Mouse (Mus musculus) hindbrain, embryonic 14.5 days (tissue): ENCODE measurements at regions not wholly inside any gene's neighbourhood (a gene's known extent, or its start where the extent isn't known, plus 50 kb on each side); places are given as distances from the start of the nearest gene placed in this dataset.

Source experiments
- ATAC-seq: fragments of 200-750 bp; cut with Nextera tagmentation; 2 replicates; pipeline ENCODE4 v1.8.0; 2017; ENCODE audit warnings: moderate number of reproducible peaks, mild to moderate bottlenecking, moderate TSS enrichment, moderate library complexity; ENCODE audit not compliant: low FRiP score
- DNase-seq: peaks from one replicate; pipeline ENCODE4 v3.0.0-alpha.2; 2015; ENCODE audit warnings: low spot score
- H3K27ac ChIP-seq: fragments of 300-500 bp; sonication (generic); 2 replicates; pipeline ENCODE4 v1.5.1; 2014; ENCODE audit warnings: mild to moderate bottlenecking, moderate library complexity
- H3K27me3 ChIP-seq: fragments of 300-500 bp; sonication (generic); 2 replicates; pipeline ENCODE4 v1.6.1; 2014; ENCODE audit warnings: mild to moderate bottlenecking, low read length, mixed read lengths; ENCODE audit not compliant: control insufficient read depth, insufficient read depth
- H3K36me3 ChIP-seq: fragments of 300-500 bp; sonication (generic); replicated peaks from 2 replicates; pipeline ENCODE4 v1.6.1; 2014; ENCODE audit not compliant: control insufficient read depth, insufficient read depth
- H3K4me1 ChIP-seq: fragments of 300-500 bp; sonication (generic); replicated peaks from 2 replicates; pipeline ENCODE4 v1.6.1; 2014; ENCODE audit warnings: antibody characterized with exemption, low read length, mixed read lengths; ENCODE audit not compliant: control insufficient read depth, insufficient read depth
- H3K4me2 ChIP-seq: fragments of 300-500 bp; sonication (generic); replicated peaks from 2 replicates; pipeline ENCODE4 v1.6.1; 2014; ENCODE audit warnings: mild to moderate bottlenecking, moderate library complexity
- H3K4me3 ChIP-seq: fragments of 300-500 bp; sonication (generic); replicated peaks from 2 replicates; pipeline ENCODE4 v1.5.1; 2014; ENCODE audit warnings: mild to moderate bottlenecking, low read length
- H3K9ac ChIP-seq: fragments of 300-500 bp; sonication (generic); 2 replicates; pipeline ENCODE4 v1.6.1; 2014
- H3K9me3 ChIP-seq: fragments of 300-500 bp; sonication (generic); 2 replicates; pipeline ENCODE4 v1.6.1; 2016; ENCODE audit warnings: low read length; ENCODE audit not compliant: control insufficient read depth
- WGBS: fragments of 180-500 bp; shearing (Covaris S2); extraction: QIAGEN DNeasy Blood & Tissue Kit; methylation state at CpG from one replicate; pipeline ENCODE4 v1.1.7; 2014; 5-methylcytosine and 5-hydroxymethylcytosine counted together

DNA sequence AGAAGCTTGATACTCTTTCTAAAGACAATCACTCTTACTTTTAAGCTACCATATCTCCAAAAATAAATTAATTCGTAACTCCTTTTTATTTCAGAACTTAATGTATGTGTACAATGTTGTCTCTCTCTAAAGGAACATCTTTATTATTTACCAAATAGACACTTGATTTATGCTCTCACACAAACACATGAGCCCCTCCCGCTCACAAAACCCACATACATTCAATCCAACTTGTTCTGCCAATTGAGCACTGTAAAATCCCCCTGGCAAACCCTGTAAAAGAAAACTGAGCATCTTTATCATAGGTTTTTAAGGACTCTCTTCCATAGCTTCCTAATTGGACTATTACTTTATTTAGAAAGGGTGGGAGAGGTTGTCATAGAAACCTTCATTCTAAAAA lies 812.5 kb downstream of the Phf3 start:
- Histone ChIP-seq H3K27ac (no peak overlapping the region), H3K4me2 (no peak overlapping the region), H3K9me3 (no peaks in the 10 kb centered on the region), H3K36me3 (no peaks in the 10 kb centered on the region), H3K4me3 (no peak overlapping the region), H3K4me1 (no peaks in the 10 kb centered on the region), H3K9ac (no peak overlapping the region), H3K27me3 (no peaks in the 10 kb centered on the region)
- peak; percentile 34; the same call in 1 of the 2 replicates for ATAC-seq
- no peak for DNase-seq
- 64% methylated on average over 2 of the region's 2 CpGs for WGBS

DNA sequence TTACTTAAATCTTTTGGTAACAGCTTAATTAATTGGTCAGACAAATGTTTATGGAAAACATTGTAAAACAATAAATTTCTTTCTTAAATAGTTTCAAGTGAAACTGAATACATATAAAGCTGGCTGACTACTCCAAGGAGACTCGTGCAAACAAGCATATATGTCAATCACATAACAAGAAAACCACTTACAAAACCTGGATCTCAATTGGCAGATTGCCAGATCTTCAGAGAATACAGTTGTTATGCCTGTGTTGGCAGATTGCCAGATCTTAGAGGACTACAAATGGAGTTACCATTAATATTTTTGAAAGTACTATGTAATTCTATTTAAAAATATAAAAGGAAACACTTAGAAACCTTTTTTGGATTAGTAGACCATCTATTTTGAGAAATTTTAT lies 812.9 kb downstream of the Phf3 start:
- Histone ChIP-seq H3K27ac (no peak overlapping the region), H3K4me1 (no peaks in the 10 kb centered on the region), H3K4me3 (no peak overlapping the region), H3K9me3 (no peaks in the 10 kb centered on the region), H3K36me3 (no peaks in the 10 kb centered on the region), H3K4me2 (no peak overlapping the region), H3K27me3 (no peaks in the 10 kb centered on the region), H3K9ac (no peak overlapping the region)
- peak; percentile 86 for ATAC-seq
- DNase-seq: peak; percentile 81
- WGBS: 9% methylated on average over 1 of the region's 1 CpGs

DNA sequence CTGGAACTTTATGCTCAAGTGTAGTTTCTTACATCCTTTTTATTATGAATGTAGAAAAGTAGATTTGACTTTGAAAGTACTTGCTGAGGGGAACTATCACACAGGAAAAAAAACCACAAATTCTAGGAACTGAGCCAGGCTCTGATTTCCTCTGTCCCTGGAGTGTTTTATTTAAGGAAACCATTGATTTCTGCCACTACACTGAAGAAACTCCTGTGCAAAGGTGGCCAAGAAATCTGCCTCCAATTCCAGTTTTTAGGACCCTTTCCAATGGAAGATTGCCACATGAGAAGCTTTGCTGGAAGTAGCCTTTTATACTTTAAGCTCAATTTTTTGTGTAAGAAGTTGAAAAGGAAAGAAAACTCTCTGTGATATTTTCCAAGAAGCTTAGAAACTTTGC lies 856.1 kb downstream of the Phf3 start:
- Histone ChIP-seq H3K4me1 (no peaks in the 10 kb centered on the region), H3K9me3 (no peaks in the 10 kb centered on the region), H3K9ac (no peak overlapping the region), H3K27ac (no peak overlapping the region), H3K27me3 (no peaks in the 10 kb centered on the region), H3K4me3 (no peak overlapping the region), H3K36me3 (no peaks in the 10 kb centered on the region), H3K4me2 (no peak overlapping the region)
- DNase-seq: no peak
- ATAC-seq: no peak

DNA sequence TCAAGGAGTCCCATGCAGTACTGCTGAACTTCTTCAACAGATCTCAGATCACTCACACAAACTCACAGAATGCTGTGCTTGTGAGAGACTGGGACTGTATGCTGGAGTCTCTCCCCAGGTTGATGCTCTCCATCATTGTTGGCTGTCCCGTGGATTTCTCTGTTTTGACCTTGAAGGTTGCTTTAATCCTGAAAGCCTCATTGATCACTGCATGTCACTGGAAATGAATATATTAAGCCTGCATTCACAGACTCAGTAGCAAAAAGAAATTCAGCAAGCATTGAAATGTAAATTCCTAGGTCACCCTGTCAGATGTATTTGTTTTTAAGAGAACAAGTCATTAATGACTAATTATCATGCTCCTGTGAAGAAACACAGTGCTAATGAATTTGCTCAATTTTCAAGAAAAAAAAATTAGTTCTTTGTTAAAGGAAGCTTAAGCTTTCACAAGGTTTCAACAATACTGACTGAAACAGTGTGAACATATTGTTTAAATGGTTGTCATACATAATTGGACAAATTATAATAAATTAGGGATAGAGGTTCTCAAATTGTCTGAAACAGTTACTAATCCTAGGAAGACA lies 864.9 kb downstream of the Phf3 start:
- DNase-seq (no peak), ATAC-seq (no peak)
- H3K4me1 ChIP-seq: no peaks in the 10 kb centered on the region
- no peak overlapping the region for H3K4me3 ChIP-seq
- H3K9ac ChIP-seq: no peak overlapping the region
- H3K27ac ChIP-seq: no peak overlapping the region
- H3K4me2 ChIP-seq: no peak overlapping the region
- no peaks in the 10 kb centered on the region; the same call in 1 of the 2 replicates for H3K9me3 ChIP-seq
- 6% methylated on average over 1 of the region's 1 CpGs for WGBS
- no peaks in the 10 kb centered on the region for H3K36me3 ChIP-seq
- H3K27me3 ChIP-seq: no peaks in the 10 kb centered on the region
